Mouse (Mus musculus) midbrain, embryonic 15.5 days (tissue): Measurements from ENCODE around the gene Fadd. TPM values are rescaled to one million over a fixed set of nuclear protein-coding genes. Genes with fewer than 3 reads are reported as not detected.

ENCODE experiments used
- polyA plus RNA-seq: library from polyadenylated mRNA; unstranded; fragments of >200 nt; fragmentation: Nextera tagmentation; extraction: Ambion mirVana; gene quantifications from 2 replicates; pipeline ENCODE4 v1.2.1, GENCODE M21; 2015

The Fadd gene
- polyA plus RNA-seq, 1 experiment from 2014 or later, result 5.4 TPM

Other genes starting within 250 kb of the Fadd start
- gene Cttn, start 111.5 kb downstream of the Fadd start, polyA plus RNA-seq, result 189 and 191 TPM in 2 replicates
- gene Ppfia1, start 28.7 kb downstream of the Fadd start, polyA plus RNA-seq, result 25.7 and 30.0 TPM in 2 replicates
- gene Ano1, start 169.5 kb upstream of the Fadd start, polyA plus RNA-seq, result 11.7 and 13.0 TPM in 2 replicates